Mouse (Mus musculus): ENCODE data around the gene Cyp46a1.

Gene Cyp46a1

DNA sequence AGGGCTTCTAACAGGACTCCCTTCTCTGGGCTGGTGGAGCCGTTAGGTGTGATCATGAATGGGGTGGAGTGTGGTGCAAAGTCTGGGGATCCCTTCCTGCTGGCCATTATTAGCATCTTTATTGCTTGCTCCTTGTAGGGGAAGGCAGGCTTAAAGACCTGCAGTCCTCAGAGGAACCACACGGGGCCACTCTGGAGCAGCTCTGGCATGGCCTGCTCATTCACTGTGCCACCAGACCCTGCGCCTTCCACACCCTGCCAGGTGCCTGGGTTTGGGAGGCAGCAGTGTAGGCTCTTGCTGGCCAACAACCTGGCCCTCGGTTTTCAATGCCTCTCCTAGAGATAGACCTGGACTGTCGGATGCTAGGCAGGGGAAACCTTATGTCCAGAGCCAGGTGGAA is 29.6 kb downstream of the Cyp46a1 start:
- DNase-seq (ENCODE audit: low spot score): peak; percentile 91

DNA sequence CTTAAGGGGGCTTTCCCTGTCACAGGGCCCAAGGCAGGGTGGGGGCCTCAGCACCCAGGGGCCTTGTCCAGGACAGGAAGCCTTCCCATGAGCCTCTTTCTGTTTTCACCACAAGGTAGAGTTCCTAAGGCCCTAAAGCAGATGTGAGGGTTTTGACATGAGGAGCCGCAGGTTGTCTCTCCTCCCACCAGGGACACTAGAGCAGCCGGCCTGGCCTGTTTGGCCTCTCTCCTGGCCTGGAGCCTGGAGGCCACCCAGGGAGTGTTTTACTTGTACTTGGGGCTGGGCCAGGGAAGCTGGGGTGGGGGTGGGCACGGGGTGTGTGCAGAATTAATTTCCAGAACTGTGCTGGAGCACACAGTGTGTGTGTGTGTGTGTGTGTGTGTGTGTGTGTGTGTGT is 31.2 kb downstream of the Cyp46a1 start:
- DNase-seq (ENCODE audit: low spot score): peak; percentile 32

DNA sequence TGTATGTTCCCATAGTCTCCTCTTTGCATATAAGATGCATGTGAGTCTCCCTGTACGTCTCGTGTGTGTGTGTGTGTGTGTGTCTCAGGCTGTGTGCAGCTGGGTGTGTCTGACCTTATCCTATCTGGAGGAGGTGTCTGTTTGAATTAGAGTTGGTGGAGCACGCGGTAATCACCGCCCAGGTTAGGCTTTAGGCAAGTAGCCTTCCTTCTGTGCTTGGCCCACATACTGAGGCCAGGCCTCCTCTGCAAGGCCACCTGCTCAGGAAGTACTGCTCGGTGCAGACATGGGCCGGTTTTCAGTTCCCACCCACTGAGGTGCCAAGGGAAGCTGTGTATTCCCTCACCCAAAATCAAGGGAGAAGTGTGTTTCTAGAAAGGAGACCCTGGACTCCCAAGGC is 31.7 kb downstream of the Cyp46a1 start:
- DNase-seq (ENCODE audit: low spot score): no peak

DNA sequence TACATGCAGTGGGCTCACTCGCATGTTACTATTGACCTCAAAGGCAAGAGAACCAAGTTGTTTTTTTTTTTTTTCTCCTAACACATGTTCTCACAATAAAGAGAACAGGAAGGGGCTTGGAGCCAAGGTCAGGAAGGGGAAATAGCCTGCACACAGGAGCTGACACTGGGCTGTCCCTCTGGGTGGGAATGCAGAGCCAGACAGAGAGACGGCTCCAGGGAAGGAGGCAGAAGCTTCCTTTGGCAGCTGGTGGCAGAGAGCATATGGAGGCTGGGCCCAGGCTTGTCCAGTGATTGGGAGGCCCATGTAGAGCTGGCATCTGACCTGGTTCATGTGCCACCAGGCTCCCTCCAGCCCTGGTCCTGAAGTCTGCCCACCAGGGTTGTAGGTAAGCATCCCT is 33.7 kb downstream of the Cyp46a1 start:
- DNase-seq (ENCODE audit: low spot score): no peak

DNA sequence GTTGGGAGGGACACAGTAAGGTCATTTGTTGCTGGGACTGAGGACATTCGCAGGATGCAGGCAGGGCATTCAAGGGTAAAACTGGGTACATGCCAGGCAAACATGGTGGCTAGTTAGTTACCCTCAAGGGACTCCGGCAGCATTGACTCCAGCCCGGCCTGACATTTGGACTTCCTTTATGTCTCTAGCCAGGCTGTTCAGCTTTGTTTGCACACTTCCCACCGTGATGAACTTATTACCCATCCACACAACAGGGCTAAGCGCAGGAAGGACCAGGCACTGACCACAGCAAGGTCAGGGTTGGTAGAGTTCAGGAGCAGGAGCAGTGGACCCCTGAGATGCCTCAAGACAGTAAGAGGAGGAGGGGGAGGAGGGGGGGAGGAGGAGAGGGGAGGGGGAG is 34.7 kb downstream of the Cyp46a1 start:
- DNase-seq (ENCODE audit: low spot score): no peak

DNA sequence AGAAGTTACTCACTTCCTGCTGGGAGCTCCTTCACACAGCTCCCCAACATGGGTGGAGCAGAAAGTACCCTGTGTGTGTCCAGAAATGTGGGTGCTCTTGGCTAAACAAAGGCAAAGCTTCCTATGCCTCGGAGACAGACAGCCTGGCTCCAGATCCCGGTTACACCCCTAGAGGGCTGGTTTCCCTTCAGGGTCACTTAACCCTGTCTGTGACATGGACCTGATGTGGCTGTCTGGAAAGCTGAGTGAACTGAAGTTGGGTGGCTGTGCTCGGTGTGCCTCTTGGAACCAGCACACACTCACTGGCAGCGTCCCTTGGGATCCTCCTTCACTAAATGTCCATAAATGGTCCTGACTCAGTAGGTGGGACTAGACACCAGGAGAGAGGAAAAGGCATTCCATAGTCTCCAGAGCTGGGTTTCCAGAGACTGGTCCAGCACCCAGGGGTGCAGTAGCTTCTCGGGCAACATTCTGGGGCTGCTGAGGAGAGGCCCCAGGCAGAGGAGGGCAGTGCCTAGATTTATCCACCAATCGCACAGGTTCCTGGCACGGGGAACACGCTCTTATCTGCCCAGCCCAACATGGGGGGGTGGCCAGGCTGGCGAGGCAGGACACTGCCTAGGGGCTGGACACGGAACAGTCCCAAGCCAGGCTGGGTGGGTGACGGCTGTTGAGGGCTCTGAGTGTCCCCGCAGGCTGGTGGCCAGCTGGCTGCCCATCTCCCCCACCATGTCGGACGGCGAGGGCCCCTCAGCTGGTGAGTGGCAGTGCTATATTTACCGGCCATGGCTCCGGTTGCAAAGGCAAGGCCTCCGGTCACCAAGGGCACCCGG is 36.6 kb downstream of the Cyp46a1 start, which contains the start of gene Eml1:
Eml1 (plus strand) TSS at position 362 of the 833 bp plus-strand sequence.
- DNase-seq (ENCODE audit: low spot score): no peak

DNA sequence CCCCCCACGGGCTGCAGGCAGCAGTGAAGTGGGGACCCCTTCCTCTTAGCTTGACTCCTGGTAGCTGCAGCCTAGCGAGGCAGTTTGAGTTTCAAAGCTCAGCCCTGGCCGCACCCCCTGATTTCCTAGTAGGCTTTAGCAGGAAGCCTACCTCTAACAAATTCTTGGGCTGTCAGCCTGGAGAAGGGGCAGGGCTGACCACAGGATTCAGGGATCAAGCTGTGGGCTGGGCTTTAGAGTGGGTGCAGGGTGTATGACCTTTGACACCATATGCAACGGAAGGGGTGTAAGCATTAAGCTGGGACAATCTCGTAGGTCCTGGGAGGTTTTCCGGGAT is 37.2 kb downstream of the Cyp46a1 start:
- no peak for DNase-seq (ENCODE audit: low spot score)

DNA sequence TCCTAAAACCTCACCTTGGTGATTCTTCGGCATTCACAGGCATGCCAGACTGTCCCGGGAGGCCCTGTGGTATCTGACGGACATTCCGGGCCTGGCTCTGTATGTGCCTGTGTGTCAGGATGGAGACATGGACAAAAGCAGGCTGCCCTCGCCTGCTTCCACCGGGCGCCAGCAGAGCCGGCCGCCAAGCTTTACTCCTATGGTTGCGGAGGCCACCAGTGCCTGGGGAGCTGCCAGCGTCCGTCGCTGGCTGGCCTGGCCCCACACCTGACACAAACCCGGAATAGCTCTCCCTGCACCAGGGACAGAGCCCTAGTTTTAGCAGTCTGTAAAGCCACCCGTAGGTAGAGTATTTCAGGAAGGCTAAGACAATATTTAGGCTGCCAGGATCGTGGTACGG is 38.1 kb downstream of the Cyp46a1 start:
- DNase-seq (ENCODE audit: low spot score): no peak

DNA sequence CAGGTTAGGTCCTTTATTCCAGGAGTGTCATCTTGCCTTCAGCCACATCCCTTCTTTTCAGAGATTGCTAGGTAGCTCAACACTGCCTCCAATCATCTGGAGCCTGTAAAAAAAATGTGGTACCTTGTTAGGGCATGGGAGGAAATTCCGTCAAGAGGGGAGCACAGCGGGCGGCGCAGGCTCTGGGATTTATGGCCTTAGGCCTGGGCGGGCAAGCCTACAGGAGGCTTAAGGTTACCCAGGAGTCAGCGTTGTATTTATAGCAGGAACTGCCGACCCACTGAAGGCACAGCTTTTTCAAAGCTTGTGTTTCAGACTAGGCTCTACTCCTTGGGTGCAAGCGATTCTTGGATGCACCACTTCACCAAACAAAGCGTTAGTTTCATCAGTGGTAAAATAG is 39.4 kb downstream of the Cyp46a1 start:
- peak; percentile 44 for DNase-seq (ENCODE audit: low spot score)

DNA sequence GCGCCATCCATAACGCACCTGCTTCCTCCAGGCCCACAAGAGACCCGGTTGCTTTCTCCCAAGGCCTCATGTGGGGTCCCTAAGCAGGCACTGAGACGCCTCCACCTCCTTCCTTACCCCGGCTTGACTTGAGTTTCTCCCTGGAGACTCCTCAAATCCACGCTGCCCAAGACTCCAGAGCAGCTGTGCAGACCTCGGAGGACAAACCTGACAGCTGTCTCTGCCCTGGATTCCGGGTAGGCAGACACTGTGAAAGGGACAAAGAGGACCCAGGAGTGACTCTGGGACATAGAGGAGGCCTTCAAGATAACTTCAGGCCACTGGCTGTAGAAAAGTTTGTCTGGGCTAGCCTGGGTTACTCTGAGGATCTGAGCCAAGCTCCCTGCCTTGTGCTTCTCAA is 40.5 kb downstream of the Cyp46a1 start:
- DNase-seq (ENCODE audit: low spot score): no peak

DNA sequence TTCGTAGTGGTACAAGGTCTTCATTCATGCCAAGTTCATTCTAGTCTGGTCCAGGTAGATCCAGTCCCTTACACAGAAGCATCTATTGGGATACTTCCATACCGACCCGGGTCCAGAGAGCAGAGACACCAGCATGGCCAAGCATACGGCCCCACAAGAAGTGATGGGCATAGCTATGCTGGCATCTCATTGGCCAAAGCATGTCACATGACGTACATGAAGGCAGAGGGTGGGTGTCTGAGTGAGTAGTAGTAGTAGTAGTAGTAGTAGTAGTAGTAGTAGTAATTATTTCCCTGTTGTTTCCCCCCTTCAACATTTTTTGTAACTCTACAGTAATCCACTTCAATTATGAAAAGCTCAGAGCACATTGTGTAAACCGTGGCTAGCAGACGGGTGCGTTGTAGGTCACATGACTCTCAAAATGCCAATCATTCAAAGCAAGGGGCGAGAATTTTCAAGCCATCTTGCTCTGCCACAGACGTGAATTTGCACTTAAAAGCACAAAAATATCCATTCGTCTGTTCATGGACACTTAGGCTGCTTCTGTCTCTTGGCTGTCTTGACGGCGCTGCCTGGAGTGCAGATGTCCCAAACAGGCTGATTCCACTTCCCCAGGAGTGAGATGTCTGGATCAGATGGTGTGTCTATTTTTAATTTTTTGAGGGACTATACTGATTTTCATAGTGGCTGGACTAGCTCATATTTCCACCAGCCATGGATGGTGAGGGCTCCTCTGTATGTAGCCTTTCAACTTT is 44.4 kb downstream of the Cyp46a1 start:
- DNase-seq (ENCODE audit: low spot score): no peak

DNA sequence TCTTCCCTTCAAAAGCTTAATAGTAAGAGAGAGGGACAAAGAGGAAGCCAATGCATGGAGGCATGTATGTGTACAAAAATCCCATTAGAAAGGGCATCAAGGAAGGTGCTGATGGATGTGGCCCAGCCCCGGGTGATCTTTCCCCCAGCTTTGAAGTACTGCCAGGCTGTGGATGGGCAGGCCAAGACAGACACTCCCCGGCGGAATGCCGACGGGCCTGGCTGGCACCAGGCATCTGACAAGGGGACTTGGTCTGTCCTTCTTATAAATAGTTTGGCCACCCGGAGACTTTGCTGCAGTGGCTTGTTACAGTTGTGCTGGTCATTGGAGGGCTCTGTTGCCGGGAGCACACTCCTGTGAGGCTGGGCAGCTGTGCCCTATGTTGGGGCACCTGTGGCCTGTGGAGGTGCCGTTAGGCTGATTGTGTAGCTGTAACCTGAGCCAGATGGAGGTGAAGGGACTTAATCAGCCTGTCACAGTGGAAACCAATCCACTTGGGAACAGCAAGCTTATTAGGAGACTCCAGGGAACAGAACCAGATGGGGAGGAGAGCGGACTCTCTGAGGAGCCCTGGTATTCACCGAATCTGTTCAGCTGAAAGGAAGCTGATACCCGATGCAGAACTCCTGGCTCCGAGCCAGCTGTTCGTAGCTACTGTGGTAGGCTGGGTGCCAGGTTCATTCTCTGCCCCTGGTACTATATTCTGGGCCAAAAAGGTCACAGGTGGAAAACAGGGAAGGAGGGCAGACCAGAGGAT is 52.5 kb downstream of the Cyp46a1 start:
- DNase-seq (ENCODE audit: low spot score): no peak

DNA sequence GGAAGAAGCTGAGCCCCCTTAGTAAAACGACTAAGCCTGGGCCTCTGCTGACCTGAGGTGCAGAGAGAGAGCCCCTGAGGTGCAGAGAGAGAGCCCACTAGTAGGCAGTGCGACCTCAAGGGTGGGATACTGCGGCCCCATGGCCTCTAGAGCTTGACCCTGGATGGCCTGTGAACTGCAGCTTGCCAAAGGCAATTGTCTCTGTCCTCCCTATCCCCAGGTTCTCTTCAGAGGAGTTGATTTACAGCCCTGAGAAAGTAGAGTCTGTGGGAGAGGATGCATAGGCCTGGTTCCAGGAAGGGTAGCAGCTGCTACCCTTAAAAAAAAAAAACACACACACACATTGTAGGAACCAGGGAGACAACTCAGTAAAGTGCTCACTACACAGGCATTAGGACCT is 55.5 kb downstream of the Cyp46a1 start:
- DNase-seq (ENCODE audit: low spot score): peak; percentile 31

DNA sequence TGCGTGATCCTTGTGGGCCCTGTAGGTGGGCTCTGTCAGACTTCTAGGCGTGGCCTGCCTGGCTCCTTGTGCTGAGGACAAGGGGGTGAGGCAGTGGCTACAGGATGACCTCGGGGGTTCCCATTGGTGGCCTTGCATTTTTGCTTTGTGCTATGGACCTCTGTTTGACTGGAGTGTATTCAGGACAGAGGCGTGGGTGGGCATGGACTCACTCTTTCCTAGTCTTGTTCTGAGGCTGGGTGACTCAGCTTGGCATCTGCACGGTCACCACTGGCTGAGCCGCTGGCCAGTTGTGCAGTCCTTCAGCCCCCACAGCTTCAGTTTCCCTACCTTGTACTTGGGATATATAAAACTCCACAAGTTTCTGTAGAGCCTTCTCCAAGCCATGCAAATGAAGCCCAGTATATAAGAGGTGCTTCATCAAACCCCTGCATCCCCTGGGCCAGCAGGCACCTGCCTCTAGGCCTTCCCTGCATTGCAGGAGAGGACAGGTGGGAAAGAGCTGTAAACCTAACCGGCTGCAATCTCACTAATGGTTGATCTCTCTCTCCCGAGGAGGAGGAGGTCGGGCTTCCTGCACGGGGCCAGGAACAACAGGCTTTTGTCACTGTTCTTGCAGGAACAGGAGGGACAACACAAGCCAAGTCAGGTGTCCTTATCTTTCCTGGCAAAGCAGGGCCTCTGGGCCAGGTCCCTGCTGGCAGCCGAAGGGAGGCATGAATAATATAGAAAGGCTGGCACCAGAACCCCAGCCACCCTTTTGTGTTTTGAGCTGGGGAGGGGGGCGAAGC is 58.3 kb downstream of the Cyp46a1 start:
- no peak for DNase-seq (ENCODE audit: low spot score)

DNA sequence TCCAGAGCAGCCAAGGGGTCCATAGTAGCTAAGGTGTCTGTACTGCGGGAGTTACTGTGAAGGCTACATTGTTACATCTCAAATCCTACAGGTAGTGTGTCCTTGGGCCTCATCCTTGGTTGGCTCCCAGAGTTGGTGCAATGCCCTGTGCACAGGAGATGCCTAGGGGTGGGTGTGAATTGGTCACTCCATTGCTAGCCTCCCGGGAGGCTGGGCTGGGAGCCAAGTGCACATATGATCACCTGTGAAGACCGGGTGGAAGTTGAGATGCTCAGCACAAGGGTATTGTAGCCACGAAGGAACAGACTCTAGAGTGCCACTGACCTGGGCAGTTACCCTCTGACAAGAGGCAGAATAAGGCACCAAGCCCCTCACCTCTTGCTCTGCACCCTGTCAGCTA is 58.9 kb downstream of the Cyp46a1 start:
- DNase-seq (ENCODE audit: low spot score): no peak

DNA sequence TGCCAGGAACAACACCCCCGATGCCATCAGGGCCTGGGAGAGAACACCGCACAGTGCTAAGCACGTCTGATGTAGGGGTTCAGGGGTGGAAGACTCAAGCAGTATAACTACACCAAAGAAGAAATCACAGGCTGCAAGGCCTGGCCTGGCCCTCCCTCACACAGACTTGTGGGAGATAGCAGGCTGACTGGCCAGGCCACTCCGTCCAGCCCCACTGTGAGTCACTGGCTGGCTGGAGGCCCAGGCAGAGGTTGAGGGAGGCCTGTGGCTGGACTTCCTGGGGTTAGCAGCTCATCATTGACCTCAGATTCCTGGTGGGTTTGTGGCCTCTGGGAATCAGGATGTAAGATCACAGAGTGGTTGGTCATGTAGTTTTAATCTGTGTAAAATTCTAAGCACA is 59.5 kb downstream of the Cyp46a1 start:
- DNase-seq (ENCODE audit: low spot score): no peak

DNA sequence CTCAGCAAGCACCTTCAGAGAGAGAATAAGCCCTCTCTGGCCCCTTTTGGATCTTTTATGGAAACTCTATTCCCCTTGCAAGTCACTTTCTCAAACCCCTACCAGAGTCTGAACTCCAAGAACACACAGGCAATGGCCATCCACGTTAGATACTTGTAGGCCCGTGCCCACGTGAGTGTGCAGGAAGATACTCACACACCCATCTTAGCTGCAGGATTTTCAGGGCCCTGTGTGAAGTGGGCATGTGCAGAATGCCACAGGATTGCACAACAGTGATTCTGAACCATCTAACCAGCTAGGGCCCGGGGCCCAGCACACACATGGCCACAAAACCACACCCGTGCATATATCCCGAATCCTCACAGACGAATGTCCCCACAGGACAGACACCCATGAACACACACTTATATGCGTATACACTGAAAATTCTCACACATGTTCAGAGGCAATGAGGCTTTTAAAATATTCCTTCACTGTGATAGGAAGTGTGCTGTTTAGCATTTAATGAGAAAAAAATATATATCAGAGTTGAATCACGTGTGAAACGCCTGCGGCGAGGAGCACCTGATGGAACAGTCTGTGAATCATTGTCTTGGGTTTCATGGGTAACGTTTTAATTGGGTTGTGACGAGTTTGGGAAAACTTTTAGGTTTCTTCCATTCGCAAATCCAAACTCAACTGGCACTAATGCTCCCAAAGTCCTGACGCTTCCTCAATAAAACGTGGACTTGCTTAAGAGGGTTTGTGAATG is 60.5 kb downstream of the Cyp46a1 start:
- no peak for DNase-seq (ENCODE audit: low spot score)

DNA sequence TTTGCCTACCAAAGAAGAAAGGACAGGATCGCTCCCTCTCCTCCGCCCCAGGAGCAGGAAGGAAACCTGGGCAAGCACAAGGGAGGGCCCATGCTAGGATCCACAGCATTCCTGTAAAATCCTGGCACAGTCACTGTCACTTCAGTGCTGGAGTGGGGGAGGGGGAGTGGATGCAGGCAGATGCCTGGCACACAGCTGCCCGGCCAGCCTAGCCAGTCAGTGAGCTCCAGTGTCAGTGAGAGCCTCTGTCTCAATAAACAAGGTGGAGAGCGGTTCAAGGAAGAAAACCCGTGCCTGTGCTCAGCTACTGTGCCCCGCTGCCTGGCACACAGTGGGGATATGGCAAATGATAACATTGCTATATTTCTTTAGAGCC is 61.1 kb downstream of the Cyp46a1 start:
- DNase-seq (ENCODE audit: low spot score): no peak

DNA sequence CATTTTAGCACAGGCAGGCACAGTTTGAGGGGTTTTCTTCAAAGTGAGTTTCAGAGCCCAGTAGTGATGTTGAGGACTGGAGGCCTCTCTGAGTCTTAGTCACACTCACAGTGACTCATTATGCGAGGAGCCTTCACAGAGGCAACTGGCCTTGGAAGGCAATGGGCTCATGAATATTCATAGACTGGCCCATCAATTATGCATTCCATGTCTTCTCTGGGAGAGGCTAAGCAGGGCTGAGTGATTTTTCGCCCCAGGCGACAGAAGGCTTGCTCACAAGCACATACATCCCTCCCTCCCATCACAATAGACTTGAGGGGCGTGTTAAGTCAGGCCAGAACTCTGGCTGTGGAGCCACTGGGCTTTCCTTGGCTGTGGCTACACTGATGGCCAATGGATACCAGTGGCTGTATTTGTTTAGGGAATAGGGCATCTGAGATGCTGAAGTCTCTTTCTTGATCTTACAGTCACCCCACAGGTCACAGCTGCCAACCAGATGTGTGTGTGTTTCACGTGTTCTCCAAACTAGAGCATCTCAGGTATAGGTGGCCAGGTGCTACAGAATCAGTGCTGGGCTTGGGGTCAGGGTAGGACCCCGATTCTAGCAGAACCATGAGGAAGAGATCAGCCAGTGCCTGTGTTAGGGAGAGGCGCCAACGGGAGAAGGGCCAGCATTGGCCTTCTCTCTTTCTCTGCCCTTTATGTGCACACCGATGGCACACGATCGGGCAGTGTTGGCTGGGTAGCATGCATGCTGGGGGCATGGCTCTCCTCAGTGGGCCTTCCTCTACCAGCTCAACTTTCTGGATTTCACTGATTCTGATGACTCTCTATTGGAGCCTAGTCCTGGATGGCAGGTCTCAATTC is 62.1 kb downstream of the Cyp46a1 start:
- peak; percentile 93 for DNase-seq (ENCODE audit: low spot score)

DNA sequence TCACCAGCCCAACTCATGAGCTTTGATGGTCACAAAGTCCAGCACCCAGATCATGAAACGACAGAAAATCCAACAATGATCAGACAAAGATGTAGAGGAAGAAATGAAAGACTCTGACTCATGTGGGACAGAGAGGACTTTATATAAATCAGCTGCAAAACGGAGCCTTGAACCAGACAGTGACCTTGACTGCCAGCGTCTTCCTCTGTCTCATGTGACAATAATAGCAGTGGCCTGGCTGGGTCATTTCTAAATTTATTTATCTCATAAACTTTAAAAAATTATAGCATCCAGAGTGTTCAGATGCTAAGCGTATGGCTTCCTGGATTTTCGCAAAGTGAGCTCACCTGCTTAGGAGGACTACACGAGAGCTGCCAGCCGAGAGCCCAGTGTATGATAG is 64.5 kb downstream of the Cyp46a1 start:
- no peak for DNase-seq (ENCODE audit: low spot score)
